Mouse (Mus musculus) stomach, postnatal 0 days (tissue): Measurements from ENCODE around the gene Ccdc102a. TPM values are rescaled to one million over a fixed set of nuclear protein-coding genes. Genes with fewer than 3 reads are reported as not detected.

Experiments
- ATAC-seq: fragments of 200-750 bp; cut with Nextera tagmentation; 2 replicates; pipeline ENCODE4 v1.8.0; 2017; ENCODE audit not compliant: low FRiP score, low TSS enrichment
- DNase-seq: peaks from one replicate; pipeline ENCODE4 v3.0.0-alpha.2; 2016; ENCODE audit warnings: low spot score
- H3K27ac ChIP-seq: fragments of 300-500 bp; sonication (generic); replicated peaks from 2 replicates; pipeline ENCODE4 v1.5.1; 2014; ENCODE audit warnings: mild to moderate bottlenecking, control low read depth
- H3K27me3 ChIP-seq: fragments of 300-500 bp; sonication (generic); 2 replicates; pipeline ENCODE4 v1.6.1; 2014; ENCODE audit warnings: low read length; ENCODE audit not compliant: control insufficient read depth, insufficient read depth
- H3K36me3 ChIP-seq: fragments of 300-500 bp; sonication (generic); 2 replicates; pipeline ENCODE4 v1.6.1; 2014; ENCODE audit warnings: low read length, mixed read lengths; ENCODE audit not compliant: control insufficient read depth, insufficient read depth
- H3K4me1 ChIP-seq: fragments of 300-500 bp; sonication (generic); replicated peaks from 2 replicates; pipeline ENCODE4 v1.6.1; 2014; ENCODE audit warnings: antibody characterized with exemption; ENCODE audit not compliant: control insufficient read depth, insufficient read depth
- H3K4me2 ChIP-seq: fragments of 300-500 bp; sonication (generic); replicated peaks from 2 replicates; pipeline ENCODE4 v1.6.1; 2014; ENCODE audit warnings: low read depth, mild to moderate bottlenecking, control low read depth, moderate library complexity
- H3K4me3 ChIP-seq: fragments of 300-500 bp; sonication (generic); 2 replicates; pipeline ENCODE4 v1.5.1; 2014; ENCODE audit warnings: low read depth, low read length, control low read depth
- H3K9ac ChIP-seq: fragments of 300-500 bp; sonication (generic); 2 replicates; pipeline ENCODE4 v1.6.1; 2014; ENCODE audit warnings: mild to moderate bottlenecking, low read length, control low read depth, mixed read lengths
- H3K9me3 ChIP-seq: fragments of 300-500 bp; sonication (generic); 2 replicates; pipeline ENCODE4 v1.6.1; 2016; ENCODE audit warnings: low read length; ENCODE audit not compliant: control insufficient read depth
- CTCF ChIP-seq: IDR thresholded peaks from 2 replicates; pipeline ENCODE4 v1.5.1; 2016; ENCODE audit warnings: antibody characterized with exemption, low read depth, mild to moderate bottlenecking, moderate library complexity
- EP300 ChIP-seq: optimal IDR thresholded peaks from 2 replicates; pipeline ENCODE3; 2016; ENCODE audit warnings: antibody characterized with exemption
- WGBS: fragments of 180-500 bp; shearing (Covaris S2); extraction: QIAGEN DNeasy Blood & Tissue Kit; methylation state at CpG from one replicate; pipeline ENCODE4 v1.1.7; 2014; 5-methylcytosine and 5-hydroxymethylcytosine counted together
- polyA plus RNA-seq: library from polyadenylated mRNA; unstranded; fragments of >200 nt; fragmentation: Nextera tagmentation; extraction: Ambion mirVana; gene quantifications from 2 replicates; pipeline ENCODE4 v1.2.1, GENCODE M21; 2015

The Ccdc102a gene
- polyA plus RNA-seq, 1 experiment from 2014 or later: 12.7 TPM

GRCm38 (mm10) chr8:94901031-94901430, 16.9 kb downstream of the Ccdc102a start:
- H3K9ac ChIP-seq: no peak overlapping the region
- 25% methylated on average over 5 of the region's 5 CpGs for WGBS
- TF ChIP-seq EP300 (no peak), CTCF (no peak)
- H3K9me3 ChIP-seq: no peaks in the 10 kb centered on the region
- H3K27me3 ChIP-seq: no peaks in the 10 kb centered on the region
- no peak for DNase-seq
- 0 out of 2 replicates have a peak, but pooled peaks cover 2% of the 10 kb centered on the region for H3K36me3 ChIP-seq
- H3K4me2 ChIP-seq: no peak overlapping the region
- H3K27ac ChIP-seq: no peak overlapping the region
- ATAC-seq: no peak
- H3K4me3 ChIP-seq: no peak overlapping the region
- peaks cover 4% of the 10 kb centered on the region; the same call in 1 of the 2 replicates for H3K4me1 ChIP-seq

- DNase-seq (no peak), ATAC-seq (no peak)
- Histone ChIP-seq H3K27ac (no peak overlapping the region), H3K9ac (no peak overlapping the region), H3K36me3 (0 out of 2 replicates have a peak, but pooled peaks cover 2% of the 10 kb centered on the region), H3K27me3 (no peaks in the 10 kb centered on the region), H3K4me1 (peaks cover 4% of the 10 kb centered on the region; the same call in 1 of the 2 replicates), H3K9me3 (no peaks in the 10 kb centered on the region), H3K4me3 (no peak overlapping the region), H3K4me2 (no peak overlapping the region)
- 30% methylated on average over 6 of the region's 6 CpGs for WGBS
- TF ChIP-seq CTCF (no peak), EP300 (no peak)
Observed at GRCm38 (mm10) chr8:94900617-94901016, 17.3 kb downstream of the Ccdc102a start.

- H3K9ac ChIP-seq: no peak overlapping the region
- 0 out of 2 replicates have a peak, but pooled peaks cover 2% of the 10 kb centered on the region for H3K36me3 ChIP-seq
- DNase-seq (peak; percentile 90), ATAC-seq (peak; percentile 85)
- H3K27ac ChIP-seq: no peak overlapping the region
- H3K4me1 ChIP-seq: peaks cover 2% of the 10 kb centered on the region; the same call in 1 of the 2 replicates
- no peak for TF ChIP-seq CTCF
- no peak for TF ChIP-seq EP300
- H3K4me2 ChIP-seq: peak overlapping the region; percentile 44
- H3K27me3 ChIP-seq: no peaks in the 10 kb centered on the region
- H3K9me3 ChIP-seq: no peaks in the 10 kb centered on the region
- no peak overlapping the region for H3K4me3 ChIP-seq
- WGBS: 11% methylated on average over 11 of the region's 11 CpGs
Observed at GRCm38 (mm10) chr8:94899262-94899661, 18.6 kb downstream of the Ccdc102a start.

GRCm38 (mm10) chr8:94892917-94893316, 25.0 kb downstream of the Ccdc102a start:
- 43% methylated on average over 2 of the region's 2 CpGs for WGBS
- Histone ChIP-seq H3K27ac (no peak overlapping the region), H3K9ac (no peak overlapping the region), H3K27me3 (no peaks in the 10 kb centered on the region), H3K9me3 (no peaks in the 10 kb centered on the region), H3K4me1 (no peaks in the 10 kb centered on the region), H3K4me2 (no peak overlapping the region), H3K4me3 (no peak overlapping the region), H3K36me3 (no peaks in the 10 kb centered on the region)
- ATAC-seq (no peak), DNase-seq (no peak)
- TF ChIP-seq EP300 (no peak), CTCF (no peak)

- Histone ChIP-seq H3K27ac (no peak overlapping the region), H3K36me3 (no peaks in the 10 kb centered on the region), H3K4me2 (peak overlapping the region; percentile 31; the same call in 1 of the 2 replicates), H3K4me1 (no peaks in the 10 kb centered on the region), H3K9ac (peak overlapping the region; percentile 18; the same call in 1 of the 2 replicates), H3K4me3 (no peak overlapping the region), H3K9me3 (no peaks in the 10 kb centered on the region), H3K27me3 (no peaks in the 10 kb centered on the region)
- ATAC-seq (peak; percentile 59), DNase-seq (no peak)
- WGBS: 22% methylated on average over 14 of the region's 14 CpGs
- TF ChIP-seq CTCF (peak; percentile 21), EP300 (no peak)
Observed at GRCm38 (mm10) chr8:94888383-94889036, 29.4 kb downstream of the Ccdc102a start.

- ATAC-seq (no peak), DNase-seq (no peak)
- Histone ChIP-seq H3K27me3 (no peaks in the 10 kb centered on the region), H3K9ac (no peak overlapping the region), H3K9me3 (no peaks in the 10 kb centered on the region), H3K4me2 (no peak overlapping the region), H3K4me3 (no peak overlapping the region), H3K36me3 (no peaks in the 10 kb centered on the region), H3K27ac (no peak overlapping the region), H3K4me1 (no peaks in the 10 kb centered on the region; the same call in 1 of the 2 replicates)
- 61% methylated on average over 4 of the region's 4 CpGs for WGBS
- TF ChIP-seq CTCF (no peak), EP300 (no peak)
Observed at GRCm38 (mm10) chr8:94880742-94881141, 37.2 kb downstream of the Ccdc102a start.
